Mouse (Mus musculus) cerebellum, adult 9-11 months (tissue): ENCODE results near the gene Gm49416.
A peak's percentile ranks its signal among the peaks of the same experiment; 100 is the strongest.

Experiments used
- DNase-seq: peaks from one replicate; pipeline ENCODE4 v3.0.0; 2022

Gene Gm49416

DNA sequence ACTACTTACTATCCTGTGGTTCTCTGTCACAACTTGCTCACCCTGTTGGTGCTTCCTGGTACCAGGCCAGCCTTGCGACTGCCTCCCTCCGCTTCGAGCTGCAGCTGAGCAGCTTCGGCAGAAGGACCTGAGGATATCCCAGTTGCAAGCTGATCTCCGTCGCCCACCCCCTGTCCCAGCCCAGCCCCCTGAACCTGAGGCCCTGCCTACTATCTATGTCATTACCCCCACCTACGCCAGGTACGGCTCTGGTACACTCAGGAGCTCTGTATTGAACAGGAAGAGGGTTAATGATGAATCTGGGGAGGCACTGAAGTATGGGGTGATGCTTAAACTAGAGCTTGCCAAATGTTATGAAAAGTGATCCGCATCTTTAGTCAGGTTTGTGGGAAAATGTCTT lies 33.0 kb downstream of the Gm49416 start:
- peak; percentile 47 for DNase-seq

DNA sequence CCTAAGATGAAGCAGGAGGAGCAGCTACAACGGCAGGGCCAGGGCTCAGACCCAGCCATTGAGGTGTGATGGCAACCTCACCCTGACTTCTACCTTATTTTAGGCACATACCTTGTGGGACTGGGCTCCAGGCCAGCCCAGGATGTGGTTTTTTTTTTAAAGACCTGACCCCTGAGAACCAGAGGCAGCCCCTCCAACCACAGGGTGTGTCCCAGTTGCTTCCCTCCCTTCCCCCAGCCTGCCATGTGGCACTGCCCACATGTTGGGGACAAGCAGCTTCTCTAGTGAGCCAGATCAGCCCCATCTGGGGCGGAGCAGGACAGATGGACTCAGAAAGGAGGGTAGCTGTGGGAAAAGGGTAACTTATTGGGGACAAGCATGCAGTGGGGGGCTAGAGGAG lies 38.0 kb downstream of the Gm49416 start:
- DNase-seq: peak; percentile 51

DNA sequence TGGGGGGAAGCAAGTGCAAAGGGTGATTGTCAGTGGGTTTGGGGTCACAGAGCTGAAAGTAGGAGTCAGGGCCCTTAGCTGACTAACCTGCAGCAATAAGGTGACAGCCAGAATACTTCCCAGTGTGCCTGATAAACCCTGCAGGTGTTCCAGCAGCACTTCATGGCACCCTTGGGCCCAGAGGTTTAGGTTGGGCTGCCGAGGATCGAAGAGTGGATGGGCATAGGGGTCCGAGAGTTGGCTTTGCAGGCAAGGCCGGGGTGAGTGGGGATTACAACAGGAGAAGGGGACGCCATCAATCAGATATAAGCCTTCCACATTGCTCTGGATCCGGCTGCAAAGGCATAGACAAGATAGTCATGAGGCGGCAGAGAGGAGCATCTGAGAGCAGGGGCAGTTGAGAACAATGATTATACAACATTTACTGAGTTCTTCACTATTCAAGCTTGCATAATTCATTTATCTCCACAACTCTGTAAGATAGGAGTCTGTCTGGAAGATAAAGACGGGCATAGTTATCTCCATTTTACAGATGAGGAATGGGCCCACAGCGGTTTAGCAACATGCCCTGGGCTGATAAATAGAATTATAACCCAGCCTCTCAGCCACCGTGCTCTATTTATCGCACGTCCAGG lies 39.3 kb downstream of the Gm49416 start:
- no peak for DNase-seq

GRCm38 (mm10) chr19:8928689-8929223 lies 40.0 kb downstream of the Gm49416 start:
- DNase-seq: peak; percentile 87

GRCm38 (mm10) chr19:8929224-8930088 lies 40.7 kb downstream of the Gm49416 start, which contains the start of the genes Rom1 and Eml3:
Gene Rom1 (minus strand): TSS chr19:8929356.
Gene Eml3 (plus strand): TSS chr19:8929552.
- DNase-seq: peak; percentile 89

DNA sequence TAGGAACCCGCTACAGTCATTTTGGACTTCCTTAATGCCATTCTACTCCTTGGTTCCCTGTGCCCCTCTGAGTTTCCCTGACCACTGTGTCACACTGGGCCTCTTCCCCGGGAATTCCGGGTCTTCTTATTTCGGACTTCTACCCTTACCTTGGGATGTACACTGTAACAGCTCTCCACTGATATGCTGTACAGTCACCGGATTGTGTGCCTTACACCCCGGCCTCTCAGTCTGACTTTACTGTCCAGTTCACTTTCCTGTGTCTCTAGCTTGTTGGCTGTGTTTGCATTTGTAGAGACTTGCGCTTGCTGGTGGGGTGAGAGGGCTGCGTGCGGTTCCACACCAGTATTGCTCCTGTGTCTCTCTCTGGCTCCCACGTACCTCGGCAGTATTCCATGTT lies 41.4 kb downstream of the Gm49416 start:
- DNase-seq: no peak

DNA sequence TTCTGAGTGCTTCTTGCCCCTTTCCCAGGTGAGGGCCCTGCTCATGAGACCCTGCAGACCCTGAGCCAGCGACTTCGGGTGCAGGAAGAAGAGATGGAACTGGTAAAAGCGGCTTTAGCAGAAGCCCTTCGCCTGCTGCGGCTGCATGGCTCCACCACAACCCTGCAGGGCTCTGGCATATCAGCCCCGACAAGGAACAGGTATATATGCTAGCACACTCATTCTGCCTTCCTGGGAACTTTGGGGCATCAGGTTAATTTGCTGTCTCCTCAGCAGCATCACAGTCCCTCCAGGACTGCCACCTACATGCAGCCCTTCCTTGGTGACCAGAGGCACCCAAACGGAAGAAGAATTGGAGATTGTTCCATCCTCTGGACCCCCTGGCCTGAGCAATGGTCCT lies 42.0 kb downstream of the Gm49416 start:
- DNase-seq: no peak

GRCm38 (mm10) chr19:8936736-8937135 lies 48.0 kb downstream of the Gm49416 start:
- no peak for DNase-seq

DNA sequence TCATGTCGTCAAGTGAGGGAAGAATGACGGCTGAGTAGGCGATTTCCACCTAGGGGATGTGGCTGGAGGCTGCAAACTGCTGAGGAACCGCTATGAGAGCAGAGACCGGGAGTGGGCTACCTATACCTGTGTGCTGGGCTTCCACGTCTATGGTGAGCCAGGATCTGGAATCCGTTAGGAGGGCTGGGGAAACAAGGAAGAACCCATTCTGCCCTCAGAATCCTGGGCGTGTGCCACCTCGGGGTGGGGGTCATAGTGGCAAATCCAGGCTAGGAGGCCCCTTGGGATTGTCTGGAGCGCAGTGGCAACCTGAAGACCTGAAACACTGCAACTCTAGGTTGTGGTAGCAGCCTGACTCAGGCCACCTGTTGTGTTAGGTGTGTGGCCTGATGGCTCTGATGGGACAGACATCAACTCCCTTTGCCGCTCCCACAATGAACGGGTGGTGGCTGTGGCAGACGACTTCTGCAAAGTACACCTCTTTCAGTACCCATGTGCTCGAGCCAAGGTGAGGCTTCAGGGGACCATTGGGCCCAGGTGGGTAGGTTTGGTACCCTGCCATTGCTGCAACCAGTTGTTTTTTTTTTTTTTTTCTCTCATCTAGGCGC lies 51.9 kb downstream of the Gm49416 start:
- DNase-seq: peak; percentile 73

GRCm38 (mm10) chr19:8941136-8941514 lies 52.4 kb downstream of the Gm49416 start:
- DNase-seq: peak; percentile 65

- DNase-seq: peak; percentile 97
Observed at GRCm38 (mm10) chr19:8941515-8942217, 52.9 kb downstream of the Gm49416 start, which contains the start of gene Mta2. Gene Mta2 (plus strand): TSS chr19:8941875.

GRCm38 (mm10) chr19:8942276-8942964 lies 53.7 kb downstream of the Gm49416 start:
- DNase-seq: no peak

DNA sequence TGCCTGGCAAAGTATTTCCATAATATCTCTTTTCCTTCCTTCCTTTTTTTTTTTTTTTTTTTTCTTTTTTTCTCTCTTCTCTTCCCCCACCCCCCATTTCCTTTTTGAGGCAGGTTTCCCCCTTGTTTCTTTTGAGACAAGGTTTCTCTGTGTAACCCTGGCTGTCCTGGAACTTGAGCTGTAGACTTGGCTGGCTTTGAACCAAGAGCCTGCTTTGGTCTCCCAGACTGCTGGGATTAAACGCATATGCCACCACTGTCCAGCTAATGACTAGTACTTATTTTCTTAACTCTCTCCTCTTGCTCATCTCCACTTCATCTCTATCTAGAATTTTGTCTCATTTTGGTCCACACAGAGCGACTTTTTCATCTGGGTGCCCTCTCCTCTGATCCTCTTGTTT lies 54.3 kb downstream of the Gm49416 start:
- DNase-seq: no peak

DNA sequence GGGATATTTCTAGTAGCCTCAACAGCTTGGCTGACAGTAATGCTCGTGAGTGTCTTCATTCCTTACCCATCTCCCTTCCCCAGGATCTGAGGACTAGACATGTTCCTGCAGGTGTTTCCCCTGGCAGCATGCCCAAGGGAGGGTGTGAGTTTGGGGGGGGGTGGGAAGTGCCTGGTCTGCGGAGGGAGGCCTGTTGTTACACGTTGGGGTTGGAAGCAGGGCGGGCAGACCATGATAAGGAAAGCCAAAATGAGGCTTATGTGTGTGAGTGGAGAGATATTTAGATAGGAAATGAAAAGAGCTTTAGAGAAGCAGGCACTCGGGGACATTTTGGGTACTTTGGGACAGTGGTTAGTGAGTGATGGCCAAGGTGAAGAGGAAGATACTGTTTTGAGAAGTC lies 55.3 kb downstream of the Gm49416 start:
- no peak for DNase-seq

GRCm38 (mm10) chr19:8944750-8945149 lies 56.0 kb downstream of the Gm49416 start:
- DNase-seq: no peak
